Mouse (Mus musculus): ENCODE measurements around the gene Plekhg4. TPM values are rescaled to one million over a fixed set of nuclear protein-coding genes. Genes with fewer than 3 reads are reported as not detected.

Gene Plekhg4
- polyA plus RNA-seq, 1 experiment from 2014 or later: 2.8 TPM

DNA sequence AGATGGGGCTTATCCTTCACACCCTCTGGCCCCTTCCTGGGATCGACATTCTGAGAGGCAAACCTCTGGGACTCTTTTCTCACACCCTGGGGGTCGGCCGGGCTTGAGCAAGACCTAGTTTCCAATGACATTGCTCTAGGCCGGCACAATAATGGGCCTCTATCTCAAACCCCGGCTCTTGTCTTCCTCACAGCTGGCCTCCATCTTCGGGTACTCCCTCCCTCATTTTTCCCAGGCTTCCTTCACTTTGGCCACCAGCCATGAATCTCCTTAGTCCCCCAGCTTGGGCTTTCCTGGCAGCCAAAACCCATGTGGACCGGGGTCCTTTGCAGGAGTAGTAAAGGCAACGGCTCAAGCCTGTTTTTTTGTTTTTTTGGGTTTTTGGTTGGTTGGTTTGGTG is 31.7 kb upstream of the Plekhg4 start:
- no peak for ATAC-seq (ENCODE audit: low FRiP score, low read depth)
- Histone ChIP-seq H3K4me3 (no peak overlapping the region), H3K36me3 (no peaks in the 10 kb centered on the region), H3K9ac (no peak overlapping the region), H3K4me2 (no peak overlapping the region), H3K27ac (replicated peaks) (peak overlapping the region; percentile 10; the same call in 1 of the 2 replicates), H3K9me3 (no peaks in the 10 kb centered on the region), H3K4me1 (replicated peaks) (peaks cover 5% of the 10 kb centered on the region), H3K27me3 (no peaks in the 10 kb centered on the region)
- 35% methylated on average over 8 of the region's 8 CpGs for WGBS

DNA sequence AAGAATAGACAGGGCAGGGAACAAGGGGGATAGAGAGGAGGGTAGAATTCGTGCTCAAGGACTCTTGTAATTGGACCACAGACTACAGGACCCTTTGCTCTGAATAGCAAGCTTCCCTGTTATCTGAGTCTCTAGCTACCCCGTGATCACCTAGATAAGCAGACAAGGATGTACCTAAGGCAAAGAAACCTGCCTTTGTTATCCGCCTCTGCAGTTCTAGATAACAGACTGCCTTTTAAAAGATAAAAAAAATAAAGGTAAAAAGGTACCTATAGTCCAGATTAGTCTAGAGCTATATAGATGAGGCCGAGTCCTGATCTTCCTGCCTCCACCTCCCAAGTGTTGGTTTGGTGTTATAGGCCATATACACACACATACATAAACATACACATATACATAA is 30.3 kb upstream of the Plekhg4 start:
- Histone ChIP-seq H3K4me2 (no peak overlapping the region), H3K27me3 (no peaks in the 10 kb centered on the region; the same call in 1 of the 2 replicates), H3K36me3 (no peaks in the 10 kb centered on the region), H3K4me1 (replicated peaks) (peaks cover 18% of the 10 kb centered on the region), H3K27ac (replicated peaks) (no peak overlapping the region), H3K9me3 (no peaks in the 10 kb centered on the region), H3K4me3 (no peak overlapping the region), H3K9ac (no peak overlapping the region)
- 79% methylated on average over 4 of the region's 4 CpGs for WGBS
- no peak for ATAC-seq (ENCODE audit: low FRiP score, low read depth)

DNA sequence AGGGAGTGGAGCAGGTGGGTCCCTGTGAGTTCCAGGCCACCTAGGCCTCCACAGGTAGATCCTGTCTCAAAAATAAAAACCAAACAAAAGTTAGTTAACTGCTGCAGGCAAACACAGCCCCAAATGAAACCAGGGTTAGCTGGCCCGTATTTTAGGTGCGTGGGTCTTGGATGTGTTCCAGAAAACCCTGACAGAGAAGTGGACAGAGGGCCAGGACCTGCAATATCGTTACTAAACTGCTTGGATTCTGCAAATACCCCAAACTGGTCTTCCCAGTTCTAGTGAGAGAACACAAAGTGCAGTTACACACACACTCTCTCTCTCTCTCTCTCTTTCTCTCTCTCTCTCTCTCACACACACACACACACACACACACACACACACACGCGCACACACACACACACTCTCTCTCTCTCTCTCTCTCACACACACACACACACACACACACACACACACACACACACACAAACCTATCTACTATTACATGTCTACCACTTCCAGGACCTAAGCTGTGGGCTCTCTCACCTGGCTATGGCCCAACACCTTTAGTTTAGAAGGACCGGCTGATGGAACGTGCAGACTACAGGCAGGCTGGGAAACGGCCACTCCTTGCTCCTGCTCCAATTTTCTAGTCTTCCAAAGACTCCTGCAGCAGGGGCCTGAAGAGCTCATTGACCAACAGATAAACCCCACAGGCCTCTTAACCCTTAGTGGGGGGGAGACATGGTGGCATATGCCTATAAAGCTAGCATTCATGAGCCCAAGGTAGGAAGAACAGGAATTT is 29.1 kb upstream of the Plekhg4 start:
- H3K27ac ChIP-seq (replicated peaks): no peak overlapping the region
- H3K9ac ChIP-seq: no peak overlapping the region
- H3K9me3 ChIP-seq: no peaks in the 10 kb centered on the region
- H3K4me2 ChIP-seq: no peak overlapping the region
- 73% methylated on average over 8 of the region's 8 CpGs for WGBS
- H3K36me3 ChIP-seq: no peaks in the 10 kb centered on the region
- no peak overlapping the region for H3K4me3 ChIP-seq
- no peaks in the 10 kb centered on the region; the same call in 1 of the 2 replicates for H3K27me3 ChIP-seq
- peaks cover 24% of the 10 kb centered on the region for H3K4me1 ChIP-seq (replicated peaks)
- no peak for ATAC-seq (ENCODE audit: low FRiP score, low read depth)

DNA sequence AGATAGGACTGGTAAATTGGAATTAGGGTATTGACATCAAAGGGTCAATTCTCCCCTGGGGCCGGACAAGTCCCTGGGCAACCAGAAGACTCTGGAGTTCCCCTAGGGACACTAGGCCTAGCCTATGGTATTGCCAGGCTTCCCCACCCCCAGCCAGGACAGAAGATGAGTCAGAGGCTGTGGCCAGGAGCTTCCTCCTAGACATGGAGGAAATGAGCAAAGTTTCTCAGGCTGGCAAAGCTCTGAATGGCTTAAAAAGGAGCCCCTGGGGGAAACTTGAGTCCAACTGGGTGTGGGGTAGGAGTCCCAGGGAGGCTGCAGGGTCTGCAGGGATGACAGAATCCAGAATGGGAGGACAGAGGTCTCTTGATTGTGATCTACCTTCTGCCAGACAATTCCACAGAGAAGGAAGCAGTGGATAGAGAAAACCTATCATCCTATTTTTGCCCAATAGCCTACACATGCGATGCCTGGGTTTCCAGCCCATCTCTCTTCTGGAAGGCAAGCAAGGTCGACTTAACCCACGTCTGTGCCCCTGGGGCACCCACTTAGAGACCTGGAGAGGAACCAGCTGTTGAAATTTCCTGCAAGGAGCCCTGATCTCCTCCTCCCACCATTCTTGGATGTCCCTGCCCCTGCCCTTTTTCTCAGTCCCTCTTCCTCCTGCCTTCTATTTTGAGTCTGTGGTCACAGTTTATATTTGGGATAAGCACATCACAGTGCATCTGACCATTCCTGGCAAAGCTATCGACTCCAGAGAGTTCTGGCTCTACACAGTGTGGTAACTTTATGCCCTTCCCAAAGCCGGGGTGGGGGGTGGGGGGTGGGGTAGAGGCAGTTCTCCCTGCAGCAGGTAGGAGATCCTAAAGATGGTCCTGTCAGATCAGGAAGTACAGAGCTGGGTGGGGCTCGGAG is 27.8 kb upstream of the Plekhg4 start:
- no peak for ATAC-seq (ENCODE audit: low FRiP score, low read depth)
- no peak overlapping the region for H3K9ac ChIP-seq
- H3K36me3 ChIP-seq: no peaks in the 10 kb centered on the region
- no peak overlapping the region for H3K4me2 ChIP-seq
- H3K9me3 ChIP-seq: no peaks in the 10 kb centered on the region
- H3K4me3 ChIP-seq: no peak overlapping the region
- H3K27me3 ChIP-seq: no peaks in the 10 kb centered on the region; the same call in 1 of the 2 replicates
- WGBS: 77% methylated on average over 7 of the region's 7 CpGs
- H3K27ac ChIP-seq (replicated peaks): no peak overlapping the region
- H3K4me1 ChIP-seq (replicated peaks): peaks cover 31% of the 10 kb centered on the region

DNA sequence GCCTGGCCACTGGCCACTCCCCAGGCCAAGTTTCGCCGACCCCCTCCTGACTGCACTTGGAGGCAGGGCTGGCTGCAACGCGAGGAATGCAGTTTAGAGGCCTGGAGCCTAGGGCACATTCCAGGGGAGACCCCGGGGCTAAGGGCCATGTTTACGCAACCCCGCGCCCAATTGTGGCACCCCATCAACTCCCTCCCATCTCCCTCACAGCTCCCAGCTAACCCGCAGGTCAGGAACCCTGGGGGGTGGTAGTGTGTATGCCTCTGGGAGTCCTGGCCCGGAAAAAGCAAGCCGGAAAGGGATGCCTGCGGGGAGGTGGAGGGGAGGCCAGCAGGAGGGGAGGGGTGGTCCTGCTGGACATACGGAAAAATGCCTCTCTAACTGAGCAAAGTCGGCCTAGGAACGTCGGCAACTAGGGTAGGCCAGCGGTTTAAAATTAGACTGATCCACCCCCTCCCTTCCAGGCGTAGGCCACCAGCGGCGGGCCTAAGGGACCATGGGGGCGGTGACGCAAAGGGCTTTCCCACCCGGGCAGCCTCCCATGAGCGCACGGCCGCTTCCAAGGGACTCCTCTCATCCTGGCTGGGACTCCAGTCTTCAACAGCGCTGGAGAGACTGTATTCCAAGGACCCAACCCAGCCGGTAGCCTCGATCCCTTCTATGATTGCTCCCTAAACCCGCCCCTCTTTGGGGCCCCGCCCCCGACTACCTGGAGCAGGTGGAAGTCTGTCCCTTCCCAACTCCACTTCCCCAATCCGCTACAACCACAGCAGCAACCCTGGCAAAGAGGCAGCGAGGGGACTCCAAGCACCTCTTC is 26.3 kb upstream of the Plekhg4 start:
- 0 out of 2 replicates have a peak overlapping the region, but pooled peaks have one; percentile 82 for H3K9ac ChIP-seq
- peak overlapping the region; percentile 99 for H3K4me2 ChIP-seq
- H3K4me1 ChIP-seq (replicated peaks): peaks cover 37% of the 10 kb centered on the region
- no peaks in the 10 kb centered on the region for H3K9me3 ChIP-seq
- H3K36me3 ChIP-seq: no peaks in the 10 kb centered on the region
- ATAC-seq (ENCODE audit: low FRiP score, low read depth): peak; percentile 40
- H3K27ac ChIP-seq (replicated peaks): peak overlapping the region; percentile 85; the same call in 1 of the 2 replicates
- peak overlapping the region; percentile 77 for H3K4me3 ChIP-seq
- WGBS: 3% methylated on average over 34 of the region's 34 CpGs
- H3K27me3 ChIP-seq: no peaks in the 10 kb centered on the region; the same call in 1 of the 2 replicates

DNA sequence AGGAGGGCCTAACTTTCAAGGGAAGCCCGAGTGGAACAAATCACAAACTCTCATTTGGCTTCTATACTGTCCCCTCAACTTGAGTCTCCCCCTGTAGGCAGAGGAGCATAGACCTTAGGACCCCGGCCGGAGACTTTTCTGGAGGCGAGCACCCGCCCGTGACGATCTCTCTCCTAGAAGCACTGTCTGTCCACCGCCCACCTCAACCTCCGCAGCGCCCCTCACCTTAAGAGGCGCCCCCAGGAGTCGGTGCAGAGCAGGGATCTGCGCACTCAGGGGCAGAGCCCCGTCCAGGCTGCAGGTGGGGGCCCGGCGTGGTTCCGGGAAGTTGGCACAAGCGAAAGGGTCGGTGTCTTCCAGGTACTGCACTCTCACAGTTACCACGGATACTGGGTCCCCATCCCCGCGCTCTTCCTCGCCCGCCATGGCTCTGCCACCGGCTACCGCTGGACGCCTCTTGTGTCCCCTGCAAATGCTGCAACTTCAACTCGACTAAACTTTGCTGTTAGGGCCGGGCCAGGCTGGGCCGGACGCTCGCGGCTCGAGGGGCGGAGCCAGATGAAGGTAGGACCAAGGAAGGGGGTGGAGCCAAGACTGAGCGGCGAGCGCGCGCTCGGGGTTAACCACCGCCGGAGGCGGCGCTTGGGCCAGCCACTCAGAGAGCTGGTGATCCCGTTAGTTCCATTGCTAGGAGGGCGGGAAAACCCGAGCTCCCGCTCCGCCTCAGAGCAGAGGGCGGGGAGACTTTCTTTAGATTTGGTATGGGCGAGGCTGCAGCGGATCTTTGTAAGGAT is 25.4 kb upstream of the Plekhg4 start, which contains the start of gene Fhod1:
TSS of gene Fhod1 (minus strand) at position 526 of the 794 bp plus-strand sequence.
- H3K4me3 ChIP-seq: peak within 1 kb of the TSS; percentile 77
- peak within 1 kb of the TSS; percentile 99 for H3K4me2 ChIP-seq
- peak within 1 kb of the TSS; percentile 82 for H3K9ac ChIP-seq
- H3K4me1 ChIP-seq (replicated peaks): peaks cover 37% of the 10 kb centered on the region
- no peaks in the 10 kb centered on the region for H3K36me3 ChIP-seq
- ATAC-seq (ENCODE audit: low FRiP score, low read depth): peak; percentile 87
- 1% methylated on average over 53 of the region's 53 CpGs for WGBS
- no peaks in the 10 kb centered on the region for H3K9me3 ChIP-seq
- peak within 1 kb of the TSS; percentile 85 for H3K27ac ChIP-seq (replicated peaks)
- H3K27me3 ChIP-seq: no peaks in the 10 kb centered on the region; the same call in 1 of the 2 replicates

DNA sequence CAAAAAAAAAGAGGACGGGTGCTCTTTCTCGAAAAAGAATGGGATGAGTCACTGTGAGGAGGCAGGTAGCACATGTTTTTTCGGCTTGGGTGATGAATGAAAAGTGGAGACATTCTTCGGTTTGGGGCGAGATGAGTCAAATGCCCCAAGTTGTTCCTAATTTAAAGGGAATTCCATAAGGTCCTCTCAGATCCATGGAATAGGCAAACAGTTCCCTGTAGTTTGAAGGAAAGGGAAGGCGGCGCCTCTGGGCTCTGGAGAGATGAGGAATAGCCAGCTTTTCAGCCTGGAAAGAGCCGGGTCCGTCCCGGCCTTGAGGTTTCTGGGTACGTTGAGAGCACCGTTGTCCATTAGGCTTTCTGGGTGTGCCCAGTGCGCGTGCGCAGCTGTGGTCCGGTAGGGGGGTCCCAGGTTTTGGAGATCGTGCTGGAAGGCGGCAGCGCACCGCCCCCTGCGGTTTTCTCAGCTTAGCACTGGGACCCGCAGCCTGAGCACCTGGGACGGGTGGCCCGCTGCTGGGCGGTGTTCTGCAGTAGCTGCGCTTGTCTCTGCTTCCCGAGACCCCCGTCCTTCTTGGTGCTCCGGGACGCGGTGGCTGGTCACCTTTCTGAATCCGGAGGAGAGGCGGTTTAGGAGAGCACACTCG is 24.5 kb upstream of the Plekhg4 start, which contains the start of gene Slc9a5:
TSS of gene Slc9a5 (plus strand) at position 394 of the 646 bp plus-strand sequence.
- Histone ChIP-seq H3K4me1 (replicated peaks) (peaks cover 37% of the 10 kb centered on the region), H3K4me3 (peak within 1 kb of the TSS; percentile 77), H3K9me3 (no peaks in the 10 kb centered on the region), H3K9ac (peak within 1 kb of the TSS; percentile 82), H3K4me2 (peak within 1 kb of the TSS; percentile 99), H3K27me3 (no peaks in the 10 kb centered on the region; the same call in 1 of the 2 replicates), H3K27ac (replicated peaks) (peak within 1 kb of the TSS; percentile 85), H3K36me3 (no peaks in the 10 kb centered on the region)
- WGBS: under 1% methylated on average over 34 of the region's 34 CpGs
- peak; percentile 31 for ATAC-seq (ENCODE audit: low FRiP score, low read depth)

DNA sequence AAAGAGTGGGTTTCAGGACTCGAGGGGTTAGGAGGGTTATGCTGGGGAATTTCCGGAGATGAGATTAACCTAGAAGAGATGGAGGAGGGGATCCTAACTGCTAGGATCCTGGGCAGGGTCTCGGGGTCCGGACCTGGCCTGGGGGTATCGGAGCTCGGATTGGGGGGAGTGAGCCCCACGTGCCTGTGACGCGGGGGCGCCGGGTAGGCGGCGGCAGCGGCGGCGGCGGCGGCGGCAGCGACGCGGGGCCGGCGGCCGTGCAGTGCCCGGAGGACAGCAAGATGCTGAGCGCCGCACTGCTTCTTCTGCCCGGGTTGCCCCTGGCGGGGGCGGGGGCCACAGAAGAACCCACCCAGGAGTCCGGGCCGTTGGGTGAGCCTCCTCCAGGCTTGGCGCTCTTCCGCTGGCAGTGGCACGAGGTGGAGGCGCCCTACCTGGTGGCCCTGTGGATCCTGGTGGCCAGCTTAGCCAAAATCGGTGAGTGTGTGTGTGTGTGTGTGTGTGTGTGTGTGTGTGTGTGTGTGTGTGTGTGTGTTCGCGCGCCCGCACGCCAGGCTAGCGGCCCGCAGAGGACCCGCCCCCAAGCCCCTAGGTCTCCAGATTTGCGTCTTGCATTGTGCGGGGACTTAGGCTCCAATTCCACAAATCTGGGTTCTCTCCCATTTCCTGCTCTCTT is 23.8 kb upstream of the Plekhg4 start:
- under 1% methylated on average over 32 of the region's 48 CpGs for WGBS
- peak overlapping the region; percentile 77 for H3K4me3 ChIP-seq
- H3K36me3 ChIP-seq: no peaks in the 10 kb centered on the region
- peak overlapping the region; percentile 85 for H3K27ac ChIP-seq (replicated peaks)
- H3K4me1 ChIP-seq (replicated peaks): peaks cover 37% of the 10 kb centered on the region
- peak overlapping the region; percentile 99 for H3K4me2 ChIP-seq
- H3K9ac ChIP-seq: peak overlapping the region; percentile 82
- ATAC-seq (ENCODE audit: low FRiP score, low read depth): peak; percentile 29
- H3K9me3 ChIP-seq: no peaks in the 10 kb centered on the region
- no peaks in the 10 kb centered on the region; the same call in 1 of the 2 replicates for H3K27me3 ChIP-seq

DNA sequence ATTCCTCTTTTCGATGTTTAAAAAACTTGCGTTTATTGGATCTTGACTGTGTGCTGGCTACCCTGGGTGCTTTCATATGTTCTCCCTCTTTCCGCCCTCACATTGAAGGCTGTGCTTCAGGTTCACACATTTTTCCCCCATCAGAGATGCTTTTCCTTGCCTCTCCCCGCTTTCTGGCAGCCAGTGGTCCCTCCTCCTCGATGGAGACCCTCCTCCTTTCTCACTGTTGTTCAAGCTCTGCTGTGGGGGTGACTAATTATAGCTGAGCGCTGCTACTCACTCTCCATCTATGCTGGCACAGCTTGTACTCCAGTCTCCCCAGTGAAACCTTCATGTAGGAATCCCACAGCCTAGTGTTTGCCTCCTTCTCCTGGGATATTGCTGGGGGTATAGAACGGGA is 22.9 kb upstream of the Plekhg4 start:
- H3K9me3 ChIP-seq: no peaks in the 10 kb centered on the region
- peak overlapping the region; percentile 99 for H3K4me2 ChIP-seq
- WGBS: 34% methylated on average over 7 of the region's 7 CpGs
- H3K27me3 ChIP-seq: no peaks in the 10 kb centered on the region; the same call in 1 of the 2 replicates
- H3K27ac ChIP-seq (replicated peaks): peak overlapping the region; percentile 85; the same call in 1 of the 2 replicates
- no peaks in the 10 kb centered on the region; the same call in 1 of the 2 replicates for H3K36me3 ChIP-seq
- no peak for ATAC-seq (ENCODE audit: low FRiP score, low read depth)
- 0 out of 2 replicates have a peak overlapping the region, but pooled peaks have one; percentile 9 for H3K9ac ChIP-seq
- peak overlapping the region; percentile 77 for H3K4me3 ChIP-seq
- H3K4me1 ChIP-seq (replicated peaks): peaks cover 37% of the 10 kb centered on the region
